Mouse (Mus musculus) liver, adult 2 months (tissue): ENCODE results near the gene BC052040. TPM values are rescaled to one million over a fixed set of nuclear protein-coding genes. Genes with fewer than 3 reads are reported as not detected.

ENCODE experiments used
- DNase-seq: peaks from one replicate; pipeline ENCODE4 v3.0.0-alpha.2; 2011; ENCODE audit warnings: low read depth, low spot score; ENCODE audit errors: extremely low read depth
- H3K27ac ChIP-seq: fragments of 200-500 bp; replicated peaks from 2 replicates; pipeline ENCODE4 v1.5.1; 2012; ENCODE audit warnings: low read depth, mild to moderate bottlenecking, control low read depth, inconsistent platforms, low read length; ENCODE audit not compliant: insufficient read depth
- H3K27me3 ChIP-seq: fragments of 200-500 bp; 2 replicates; pipeline ENCODE4 v1.6.1; 2012; ENCODE audit warnings: mild to moderate bottlenecking, moderate library complexity, low read length, inconsistent platforms; ENCODE audit not compliant: control insufficient read depth, insufficient read depth
- H3K36me3 ChIP-seq: fragments of 200-500 bp; 2 replicates; pipeline ENCODE4 v1.6.1; 2012; ENCODE audit warnings: low read length, inconsistent platforms; ENCODE audit not compliant: control insufficient read depth, insufficient read depth
- H3K4me1 ChIP-seq: fragments of 200-500 bp; 2 replicates; pipeline ENCODE4 v1.6.1; 2011; ENCODE audit warnings: low read length; ENCODE audit not compliant: control insufficient read depth, insufficient read depth
- H3K4me3 ChIP-seq: fragments of 200-500 bp; 2 replicates; pipeline ENCODE4 v1.5.1; 2011; ENCODE audit warnings: low read depth, mild to moderate bottlenecking, control low read depth, low read length, moderate library complexity; ENCODE audit not compliant: insufficient read depth
- H3K79me2 ChIP-seq: fragments of 200-500 bp; 2 replicates; pipeline ENCODE4 v1.6.1; 2012; ENCODE audit warnings: inconsistent platforms, mild to moderate bottlenecking, low read length, moderate library complexity; ENCODE audit not compliant: control insufficient read depth, insufficient read depth
- H3K9ac ChIP-seq: fragments of 200-500 bp; 2 replicates; pipeline ENCODE4 v1.6.1; 2012; ENCODE audit warnings: low read depth, mild to moderate bottlenecking, control low read depth, inconsistent platforms, low read length
- CTCF ChIP-seq: fragments of 200-500 bp; IDR thresholded peaks from 2 replicates; pipeline ENCODE4 v1.5.1; 2011; ENCODE audit warnings: low read depth, low read length, control low read depth
- POLR2A ChIP-seq: fragments of 200-500 bp; IDR thresholded peaks from 2 replicates; pipeline ENCODE4 v1.6.1; 2011; ENCODE audit warnings: low read length, control low read depth; ENCODE audit not compliant: insufficient read depth; ENCODE audit errors: extremely low read depth
- WGBS: fragments of 180-500 bp; shearing (Covaris S2); methylation state at CpG from one replicate; pipeline ENCODE4 v1.1.7; 2018; 5-methylcytosine and 5-hydroxymethylcytosine counted together
- polyA plus RNA-seq: library from polyadenylated mRNA; depleted of rRNA; stranded (reverse); fragments of >200 nt; gene quantifications from 2 replicates; pipeline ENCODE4 v1.2.3, GENCODE M21; 2012
- total RNA-seq: library from RNA; depleted of rRNA; stranded (reverse); fragments of >200 nt; gene quantifications from 2 replicates; pipeline ENCODE4 v1.2.3, GENCODE M21; 2014

The BC052040 gene
- total and polyA plus RNA-seq, 2 experiments, result 1.6 to 2.5 TPM

GRCm38 (mm10) chr2:115776924-115777860 lies 195.7 kb downstream of the BC052040 start:
- no peaks in the 10 kb centered on the region for H3K79me2 ChIP-seq
- no peaks in the 10 kb centered on the region for H3K27me3 ChIP-seq
- DNase-seq, result peak; percentile 23
- WGBS, result 65% methylated on average over 17 of the region's 17 CpGs
- no peak overlapping the region for H3K9ac ChIP-seq
- no peak overlapping the region for H3K4me3 ChIP-seq
- no peaks in the 10 kb centered on the region for H3K36me3 ChIP-seq
- TF ChIP-seq POLR2A (no peak), CTCF (no peak)
- peaks cover 3% of the 10 kb centered on the region; the same call in 1 of the 2 replicates for H3K4me1 ChIP-seq
- peak overlapping the region; percentile 71 for H3K27ac ChIP-seq

DNA sequence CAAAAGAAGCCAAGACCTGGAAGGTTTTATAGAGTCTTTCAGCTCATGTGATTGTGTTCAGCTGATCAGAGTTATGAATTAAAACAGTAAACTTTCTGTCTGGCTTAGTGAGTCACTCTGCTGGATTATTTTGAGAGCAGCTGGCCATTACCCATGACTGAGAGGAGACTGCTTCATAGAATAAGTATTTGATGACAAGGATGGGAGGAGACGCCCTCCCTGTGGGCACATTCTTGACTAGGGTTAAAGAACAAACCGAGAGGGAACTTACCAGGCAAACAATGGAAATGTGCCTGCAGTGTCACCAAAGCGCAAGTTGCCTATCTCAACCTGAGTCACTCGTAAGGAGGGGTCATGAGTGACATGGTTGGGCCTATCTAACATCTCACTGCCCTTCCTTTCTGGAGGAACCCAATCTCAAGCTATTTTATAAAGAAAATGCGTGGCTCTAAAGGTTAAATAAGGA lies 199.1 kb downstream of the BC052040 start:
- 74% methylated on average over 5 of the region's 5 CpGs for WGBS
- no peak overlapping the region for H3K9ac ChIP-seq
- no peaks in the 10 kb centered on the region for H3K36me3 ChIP-seq
- H3K27me3 ChIP-seq, result no peaks in the 10 kb centered on the region
- no peak overlapping the region for H3K4me3 ChIP-seq
- H3K79me2 ChIP-seq, result no peaks in the 10 kb centered on the region
- H3K4me1 ChIP-seq, result peaks cover 3% of the 10 kb centered on the region; the same call in 1 of the 2 replicates
- no peak overlapping the region for H3K27ac ChIP-seq
- TF ChIP-seq CTCF (no peak), POLR2A (no peak)
- DNase-seq, result no peak

- Histone ChIP-seq H3K27ac (no peak overlapping the region), H3K36me3 (no peaks in the 10 kb centered on the region), H3K4me3 (no peak overlapping the region), H3K9ac (no peak overlapping the region), H3K4me1 (no peaks in the 10 kb centered on the region), H3K27me3 (no peaks in the 10 kb centered on the region), H3K79me2 (no peaks in the 10 kb centered on the region)
- 24% methylated on average over 6 of the region's 6 CpGs for WGBS
- DNase-seq, result no peak
- no peak for TF ChIP-seq POLR2A
- TF ChIP-seq CTCF, result no peak
These were observed 204.2 kb downstream of the BC052040 start for GRCm38 (mm10) chr2:115785687-115786086.

- no peaks in the 10 kb centered on the region for H3K4me1 ChIP-seq
- H3K4me3 ChIP-seq, result no peak overlapping the region
- 83% methylated on average over 6 of the region's 6 CpGs for WGBS
- H3K9ac ChIP-seq, result no peak overlapping the region
- no peaks in the 10 kb centered on the region for H3K36me3 ChIP-seq
- no peaks in the 10 kb centered on the region for H3K27me3 ChIP-seq
- H3K79me2 ChIP-seq, result no peaks in the 10 kb centered on the region
- no peak overlapping the region for H3K27ac ChIP-seq
- DNase-seq, result no peak
- TF ChIP-seq POLR2A, result no peak
- TF ChIP-seq CTCF, result no peak
These were observed 217.3 kb downstream of the BC052040 start for GRCm38 (mm10) chr2:115798839-115799238.

GRCm38 (mm10) chr2:115808376-115808775 lies 226.9 kb downstream of the BC052040 start:
- H3K79me2 ChIP-seq, result no peaks in the 10 kb centered on the region
- H3K9ac ChIP-seq, result no peak overlapping the region
- no peaks in the 10 kb centered on the region for H3K36me3 ChIP-seq
- no peak overlapping the region for H3K4me3 ChIP-seq
- 71% methylated on average over 4 of the region's 4 CpGs for WGBS
- no peaks in the 10 kb centered on the region for H3K27me3 ChIP-seq
- H3K4me1 ChIP-seq, result no peaks in the 10 kb centered on the region
- H3K27ac ChIP-seq, result no peak overlapping the region
- TF ChIP-seq CTCF (no peak), POLR2A (no peak)
- no peak for DNase-seq

GRCm38 (mm10) chr2:115813316-115813715 lies 231.8 kb downstream of the BC052040 start:
- WGBS, result 72% methylated on average over 11 of the region's 11 CpGs
- no peak overlapping the region for H3K9ac ChIP-seq
- no peaks in the 10 kb centered on the region for H3K27me3 ChIP-seq
- H3K79me2 ChIP-seq, result no peaks in the 10 kb centered on the region
- H3K4me3 ChIP-seq, result no peak overlapping the region
- no peaks in the 10 kb centered on the region for H3K4me1 ChIP-seq
- TF ChIP-seq CTCF (no peak), POLR2A (no peak)
- no peaks in the 10 kb centered on the region for H3K36me3 ChIP-seq
- no peak overlapping the region for H3K27ac ChIP-seq
- DNase-seq, result no peak
